30 mouse cellular contexts compared by ENCODE assay signal in the genomic region with DNA sequence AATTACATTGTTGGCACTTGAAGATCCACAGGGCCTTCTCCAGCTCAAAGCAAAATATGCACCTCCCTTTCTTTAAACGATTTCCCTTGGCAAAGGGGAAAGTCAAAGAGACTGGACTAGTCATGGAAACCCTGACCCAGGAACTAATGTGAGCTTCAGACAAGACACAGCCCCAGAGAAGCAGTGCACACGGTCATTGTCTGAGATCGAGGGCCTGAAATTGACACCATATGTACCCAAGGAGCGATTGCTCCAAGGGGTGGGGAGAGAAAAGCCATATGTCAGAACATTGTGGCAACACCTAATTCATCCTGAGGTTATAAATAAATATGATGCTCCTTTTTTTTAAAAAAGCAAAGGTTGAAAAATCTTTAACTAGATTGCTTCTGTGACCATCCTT.
DNase-seq lines count a peak whose midpoint lies in the region; ATAC-seq lines count a peak whose summit lies in the region.
"Had no signal": no experiment of that assay in that cellular context is flagged by ENCODE, and none has a peak within 500 bp of the region (broad histone marks: within the 10 kb centered on the region; RNA-seq: fewer than 3 reads in every experiment).

No protein-coding gene starts in this region.

- DNase-seq in embryo, embryonic 11 days = peak; percentile 49
- peak; percentile 58 for DNase-seq in limb, embryonic 10.5 days (ENCODE audit: low spot score)
- peak; percentile 57 for DNase-seq in mesoderm, embryonic 11.5 days (ENCODE audit: low read depth, low spot score)
- DNase-seq in kidney, adult 8-10 months = no peak
- DNase-seq: adrenal gland, postnatal 36 days; B cell, adult 2 months; cerebellum, adult 11 months; cerebellum, adult 9-11 months; gastrocnemius, postnatal 10 days; heart, adult 18-20 months; heart, postnatal 14 days; kidney, postnatal 36 days; layer of hippocampus, adult 9-11 months; lung, adult 18-20 months; lung, postnatal 10 days; thymus, postnatal 14 days had no signal

- H3K9me3 ChIP-seq in embryonic facial prominence, embryonic 13.5 days = no peaks in the 10 kb centered on the region
- H3K9me3 ChIP-seq in limb, embryonic 10.5 days (replicated peaks) = no peaks in the 10 kb centered on the region
- H3K9me3 ChIP-seq: forebrain, embryonic 13.5 days; heart, embryonic 13.5 days; hindbrain, embryonic 15.5 days; kidney, embryonic 15.5 days; liver, embryonic 12.5 days; midbrain, embryonic 12.5 days had no signal

- 23% methylated on average over 4 of the region's 4 CpGs for WGBS in embryonic facial prominence, embryonic 13.5 days
- WGBS in limb, embryonic 10.5 days = 15% methylated on average over 4 of the region's 4 CpGs

- H3K4me1 ChIP-seq in embryonic facial prominence, embryonic 13.5 days = peaks cover 9% of the 10 kb centered on the region; the same call in 1 of the 2 replicates
- peaks cover 59% of the 10 kb centered on the region for H3K4me1 ChIP-seq in limb, embryonic 10.5 days
- H3K4me1 ChIP-seq: hindbrain, embryonic 15.5 days; kidney, embryonic 15.5 days; liver, embryonic 12.5 days; midbrain, embryonic 12.5 days had no signal

- no peak overlapping the region for H3K4me3 ChIP-seq in embryonic facial prominence, embryonic 13.5 days
- H3K4me3 ChIP-seq in limb, embryonic 10.5 days = no peak overlapping the region
- H3K4me3 ChIP-seq: erythroblast, embryonic 14.5 days; forebrain, embryonic 13.5 days; heart, embryonic 13.5 days; hindbrain, embryonic 15.5 days; kidney, embryonic 15.5 days; liver, embryonic 12.5 days; midbrain, embryonic 12.5 days had no signal

- no peaks in the 10 kb centered on the region for H3K36me3 ChIP-seq in embryonic facial prominence, embryonic 13.5 days
- H3K36me3 ChIP-seq in limb, embryonic 10.5 days = no peaks in the 10 kb centered on the region
- H3K36me3 ChIP-seq: G1E; heart, embryonic 13.5 days; hindbrain, embryonic 15.5 days; kidney, embryonic 15.5 days; liver, embryonic 12.5 days; midbrain, embryonic 12.5 days had no signal

- no peak overlapping the region for H3K9ac ChIP-seq in embryonic facial prominence, embryonic 13.5 days
- H3K9ac ChIP-seq: forebrain, embryonic 13.5 days; heart, embryonic 13.5 days; hindbrain, embryonic 15.5 days; kidney, embryonic 15.5 days; liver, embryonic 12.5 days; midbrain, embryonic 12.5 days had no signal

- peak overlapping the region; percentile 9; the same call in 1 of the 2 replicates for H3K27ac ChIP-seq in embryonic facial prominence, embryonic 13.5 days
- H3K27ac ChIP-seq in limb, embryonic 10.5 days = peak overlapping the region; percentile 80
- H3K27ac ChIP-seq: forebrain, embryonic 13.5 days; heart, embryonic 13.5 days; hindbrain, embryonic 15.5 days; kidney, embryonic 15.5 days; liver, embryonic 12.5 days; midbrain, embryonic 12.5 days had no signal

- ATAC-seq in embryonic facial prominence, embryonic 13.5 days (ENCODE audit: insufficient number of reproducible peaks, insufficient read depth, low FRiP score, low TSS enrichment, low read depth) = no peak
- no peak for ATAC-seq in cerebellum, adult (ENCODE audit: insufficient number of reproducible peaks, low FRiP score, low TSS enrichment)
- ATAC-seq in inflammation-experienced regulatory T-cells, adult 6 months = no peak
- ATAC-seq: forebrain, embryonic 13.5 days; intestine, embryonic 16.5 days; liver, embryonic 12.5 days; Patski had no signal

- H3K27me3 ChIP-seq in embryonic facial prominence, embryonic 13.5 days = no peaks in the 10 kb centered on the region; the same call in 1 of the 2 replicates
- H3K27me3 ChIP-seq in limb, embryonic 10.5 days (ENCODE audit: low read depth, poor library complexity, severe bottlenecking) = peaks cover 36% of the 10 kb centered on the region
- H3K27me3 ChIP-seq: CH12.LX; forebrain, embryonic 13.5 days; heart, embryonic 13.5 days; hindbrain, embryonic 15.5 days; kidney, embryonic 15.5 days; liver, embryonic 12.5 days; midbrain, embryonic 12.5 days; Patski had no signal

- no peak overlapping the region for H3K4me2 ChIP-seq in embryonic facial prominence, embryonic 13.5 days
- H3K4me2 ChIP-seq: forebrain, embryonic 13.5 days; heart, embryonic 13.5 days; hindbrain, embryonic 15.5 days; kidney, embryonic 15.5 days; liver, embryonic 12.5 days; midbrain, embryonic 12.5 days had no signal

Comparison
In these comparisons a context has a peak if more than half of its experiments do, and no peak if none do; other contexts are left out.
1. DNase-seq: peak in embryo, embryonic 11 days (single experiment), limb, embryonic 10.5 days (single experiment) and mesoderm, embryonic 11.5 days (single experiment); none in kidney, adult 8-10 months (0 of 2).